Mouse (Mus musculus): ENCODE results near the gene Armc12.

DNA sequence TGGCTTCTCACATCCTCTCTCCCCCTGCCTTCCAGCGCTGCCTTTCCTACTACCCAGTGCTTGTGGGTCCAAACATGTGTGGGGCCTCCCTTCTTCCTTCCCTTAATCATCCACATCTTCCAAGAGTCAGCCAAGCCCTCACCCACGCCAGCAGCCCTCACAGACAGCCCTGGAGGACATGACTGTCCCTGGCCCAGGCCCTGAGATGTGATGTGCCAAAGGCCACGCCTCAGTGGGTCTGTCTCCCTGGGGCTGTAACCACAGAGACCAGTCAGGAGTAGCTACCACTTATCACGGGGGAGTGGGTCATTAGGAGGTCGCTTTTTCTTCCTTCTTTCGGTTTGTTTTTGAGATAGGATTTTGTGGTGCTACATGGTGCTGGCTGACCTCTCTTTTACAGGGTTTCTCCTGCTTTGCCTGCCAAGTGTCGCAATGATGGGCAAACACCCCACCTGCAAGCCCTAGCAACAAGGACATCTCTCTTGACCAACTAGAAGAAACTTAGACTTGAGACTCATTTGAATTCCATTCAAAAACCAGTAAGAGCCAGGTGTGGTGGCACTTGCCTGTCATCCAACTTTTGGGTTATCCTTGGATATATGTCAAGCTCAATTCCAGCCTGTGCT, 28.3 kb upstream of the Armc12 start:
- TF ChIP-seq CTCF (IDR thresholded peaks at IDR 0.05 in 2 of 3, conservative IDR thresholded peaks at IDR 0.05 in 1 of 3; ENCODE audit: control insufficient read depth in 1 of 3, insufficient read depth in 1 of 3, low read depth in 2 of 3, low read length in 3 of 3, poor library complexity in 1 of 3, severe bottlenecking in 1 of 3): no peak
- TF ChIP-seq E2F4 (IDR thresholded peaks at IDR 0.05; ENCODE audit: borderline replicate concordance, low read depth, low read length): no peak
- no peak for TF ChIP-seq POLR2A (IDR thresholded peaks at IDR 0.05; ENCODE audit: control insufficient read depth in 1 of 2, insufficient read depth in 1 of 2, low read depth in 1 of 2, low read length in 2 of 2, poor library complexity in 1 of 2)
- TF ChIP-seq ZC3H11A (IDR thresholded peaks at IDR 0.05; ENCODE audit: low read depth, low read length): no peak
- TF ChIP-seq GATA1 (IDR thresholded peaks at IDR 0.05; ENCODE audit: low read depth, low read length): no peak
- no peak for TF ChIP-seq UBTF (IDR thresholded peaks at IDR 0.05; ENCODE audit: borderline replicate concordance, insufficient read depth, low read depth, low read length)
- no peak for TF ChIP-seq SIN3A (IDR thresholded peaks at IDR 0.05; ENCODE audit: low read length)
